8 mouse cellular contexts compared by ENCODE assay signal in genomic region chr3:137864124-137864987, GRCm38 (mm10). TPM values are rescaled to one million over a fixed set of nuclear protein-coding genes. Genes with fewer than 3 reads are reported as not detected.
DNase-seq lines count a peak whose midpoint lies in the region; ATAC-seq lines count a peak whose summit lies in the region.

H2afz (plus strand) TSS chr3:137864487.

- peak within 1 kb of the TSS; percentile 64 for H3K4me2 ChIP-seq in hindbrain, embryonic 15.5 days

- peak within 1 kb of the TSS; percentile 97 for H3K27ac ChIP-seq in hindbrain, embryonic 15.5 days (replicated peaks)

- H3K4me1 ChIP-seq in hindbrain, embryonic 15.5 days (replicated peaks) = peaks cover 31% of the 10 kb centered on the region

- peak within 1 kb of the TSS; percentile 93 for H3K4me3 ChIP-seq in hindbrain, embryonic 15.5 days

- WGBS in hindbrain, embryonic 15.5 days = under 1% methylated on average over 85 of the region's 115 CpGs

- no peaks in the 10 kb centered on the region for H3K9me3 ChIP-seq in hindbrain, embryonic 15.5 days

- peak within 1 kb of the TSS; percentile 94 for H3K9ac ChIP-seq in hindbrain, embryonic 15.5 days

- ATAC-seq in hindbrain, embryonic 15.5 days (ENCODE audit: low FRiP score, low read depth) = peak; percentile 97

- no peaks in the 10 kb centered on the region for H3K36me3 ChIP-seq in hindbrain, embryonic 15.5 days

- H3K27me3 ChIP-seq in hindbrain, embryonic 15.5 days = no peaks in the 10 kb centered on the region

- DNase-seq in R1 (ENCODE audit: low read depth, low spot score) = peak; percentile 97
- peak; percentile 97 to 99 for DNase-seq in cerebellum, postnatal 25 days
- peak; percentile 97 to 98 for DNase-seq in frontal cortex, postnatal 36 days (ENCODE audit: low spot score in 2 of 2)
- DNase-seq in left cerebral cortex, adult 11 months (ENCODE audit: low spot score) = peak; percentile 95
- peak; percentile 99 for DNase-seq in lung, postnatal 4 days
- DNase-seq in retina, postnatal 7 days (ENCODE audit: low read depth, low spot score) = peak; percentile 98
- peak; percentile 95 for DNase-seq in urinary bladder, adult 2 months (ENCODE audit: low spot score)

RNA-seq across cellular contexts. Expression of gene H2afz, which starts in this region (rescaled TPM):
- polyA plus RNA-seq in hindbrain, embryonic 15.5 days (2015; fragmentation: Nextera tagmentation; extraction: Ambion mirVana) = 730 and 843 TPM in 2 replicates
- 505 and 565 TPM in 2 replicates for polyA plus RNA-seq in urinary bladder, adult 2 months (2012; rRNA removed)

Comparison
In these comparisons a context has a peak if more than half of its experiments do, and no peak if none do; other contexts are left out.
1. Peak in every context shown above with its lines: DNase-seq, ATAC-seq, H3K4me3 ChIP-seq and H3K27ac ChIP-seq.